Mouse (Mus musculus): ENCODE results near the gene Fmnl1. TPM values are rescaled to one million over a fixed set of nuclear protein-coding genes. Genes with fewer than 3 reads are reported as not detected.

The Fmnl1 gene
- polyA plus RNA-seq, 1 experiment from 2014 or later = 1.7 TPM

DNA sequence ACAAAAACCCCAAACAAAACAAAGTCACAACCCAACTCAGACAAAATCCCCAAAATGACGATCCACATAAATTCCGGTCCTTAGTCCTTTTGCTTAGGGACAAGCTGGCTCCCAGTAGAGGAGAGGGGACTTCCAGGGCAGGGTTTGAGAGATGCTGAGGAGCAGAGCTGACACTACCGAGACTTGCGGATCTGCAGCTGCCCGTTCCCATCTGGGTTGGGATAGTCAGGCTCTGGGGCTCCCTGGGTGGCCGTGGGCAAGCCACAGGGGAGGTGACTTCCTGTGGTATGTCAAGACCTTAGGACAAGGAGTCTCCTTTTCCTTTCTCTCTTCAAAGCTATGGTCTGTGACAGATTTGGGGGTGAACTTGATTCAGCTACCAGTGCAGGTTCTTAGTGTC lies 65.5 kb downstream of the Fmnl1 start:
- peaks cover 42% of the 10 kb centered on the region for H3K36me3 ChIP-seq
- ATAC-seq (ENCODE audit: low FRiP score, low read depth) = no peak

DNA sequence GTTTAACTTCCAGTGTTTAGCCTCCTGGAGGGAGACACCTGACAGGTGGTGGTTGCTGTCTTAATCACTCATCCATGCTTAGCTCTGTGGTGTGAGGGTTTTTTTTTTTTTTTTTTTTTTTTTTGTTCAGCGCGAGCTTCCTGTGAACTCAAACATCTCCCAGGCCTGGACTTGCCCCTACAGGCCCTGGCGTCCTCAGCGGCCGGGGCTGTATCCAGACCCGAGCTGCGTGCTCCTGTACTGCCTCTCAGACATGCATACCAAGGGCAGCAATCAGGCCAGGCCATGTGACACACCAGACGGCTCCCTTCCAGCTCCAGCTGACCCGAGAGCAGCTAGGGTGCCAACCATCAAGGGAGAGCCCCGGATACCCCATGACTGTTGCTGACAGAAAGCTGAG lies 66.0 kb downstream of the Fmnl1 start:
- Histone ChIP-seq H3K4me1 (no peaks in the 10 kb centered on the region), H3K27ac (no peak overlapping the region), H3K27me3 (replicated peaks) (no peaks in the 10 kb centered on the region), H3K9ac (no peak overlapping the region), H3K36me3 (peaks cover 42% of the 10 kb centered on the region), H3K4me3 (no peak overlapping the region), H3K4me2 (replicated peaks) (no peak overlapping the region), H3K9me3 (no peaks in the 10 kb centered on the region)
- WGBS = 81% methylated on average over 10 of the region's 10 CpGs
- no peak for ATAC-seq (ENCODE audit: low FRiP score, low read depth)

More for the DNA sequence above, 65.5 kb downstream of the Fmnl1 start:
- no peak overlapping the region for H3K4me3 ChIP-seq
- WGBS = 95% methylated on average over 6 of the region's 6 CpGs
- H3K27ac ChIP-seq = no peak overlapping the region
- H3K9ac ChIP-seq = no peak overlapping the region
- no peaks in the 10 kb centered on the region for H3K27me3 ChIP-seq (replicated peaks)
- H3K9me3 ChIP-seq = no peaks in the 10 kb centered on the region
- no peak overlapping the region for H3K4me2 ChIP-seq (replicated peaks)
- H3K4me1 ChIP-seq = no peaks in the 10 kb centered on the region

- no peaks in the 10 kb centered on the region for H3K9me3 ChIP-seq
- no peak overlapping the region for H3K27ac ChIP-seq
- no peaks in the 10 kb centered on the region for H3K27me3 ChIP-seq (replicated peaks)
- WGBS = 75% methylated on average over 9 of the region's 9 CpGs
- no peaks in the 10 kb centered on the region for H3K4me1 ChIP-seq
- no peak overlapping the region for H3K4me2 ChIP-seq (replicated peaks)
- no peak overlapping the region for H3K4me3 ChIP-seq
- ATAC-seq (ENCODE audit: low FRiP score, low read depth) = no peak
- H3K9ac ChIP-seq = no peak overlapping the region
- peaks cover 42% of the 10 kb centered on the region for H3K36me3 ChIP-seq
Observed at GRCm38 (mm10) chr11:103237757-103238156, 66.8 kb downstream of the Fmnl1 start.

DNA sequence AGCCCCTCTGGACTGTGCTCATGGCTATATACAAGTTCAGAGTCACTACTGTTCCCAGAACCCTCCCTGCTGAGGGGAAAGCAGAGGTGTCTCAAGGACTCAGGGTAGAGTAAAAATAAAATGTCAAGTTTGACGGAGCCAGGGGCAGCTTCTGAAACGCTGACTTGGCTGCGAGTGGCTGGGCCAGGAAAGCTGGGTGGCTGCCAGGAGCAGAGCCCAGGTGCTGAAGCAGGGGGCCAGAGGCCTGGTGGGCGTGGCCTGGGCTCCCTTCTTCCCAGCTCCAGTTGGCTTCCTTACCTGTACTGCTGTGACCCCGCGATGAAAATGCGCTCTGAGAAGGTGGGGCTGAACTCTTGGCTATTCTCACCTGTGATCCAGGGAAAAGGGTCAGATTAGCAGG lies 69.8 kb downstream of the Fmnl1 start:
- no peak overlapping the region for H3K27ac ChIP-seq
- WGBS = 63% methylated on average over 7 of the region's 7 CpGs

GRCm38 (mm10) chr11:103244856-103245255 lies 73.9 kb downstream of the Fmnl1 start:
- H3K36me3 ChIP-seq = peaks cover 10% of the 10 kb centered on the region; the same call in 1 of the 2 replicates
- H3K4me3 ChIP-seq = no peak overlapping the region
- no peaks in the 10 kb centered on the region for H3K9me3 ChIP-seq
- no peak for ATAC-seq (ENCODE audit: low FRiP score, low read depth)
- H3K9ac ChIP-seq = no peak overlapping the region
- H3K27me3 ChIP-seq (replicated peaks) = no peaks in the 10 kb centered on the region
- 97% methylated on average over 4 of the region's 4 CpGs for WGBS
- H3K4me1 ChIP-seq = peaks cover 15% of the 10 kb centered on the region; the same call in 1 of the 2 replicates
- no peak overlapping the region for H3K27ac ChIP-seq
- H3K4me2 ChIP-seq (replicated peaks) = no peak overlapping the region

More for the DNA sequence above, 69.8 kb downstream of the Fmnl1 start:
- H3K9ac ChIP-seq = no peak overlapping the region
- no peaks in the 10 kb centered on the region for H3K27me3 ChIP-seq (replicated peaks)
- no peak overlapping the region for H3K4me2 ChIP-seq (replicated peaks)
- H3K4me3 ChIP-seq = no peak overlapping the region
- no peaks in the 10 kb centered on the region for H3K9me3 ChIP-seq
- no peaks in the 10 kb centered on the region for H3K4me1 ChIP-seq
- peaks cover 42% of the 10 kb centered on the region for H3K36me3 ChIP-seq
- ATAC-seq (ENCODE audit: low FRiP score, low read depth) = no peak

- no peak for ATAC-seq (ENCODE audit: low FRiP score, low read depth)
- H3K4me1 ChIP-seq = peaks cover 15% of the 10 kb centered on the region; the same call in 1 of the 2 replicates
- no peak overlapping the region for H3K27ac ChIP-seq
- H3K4me3 ChIP-seq = no peak overlapping the region
- no peak overlapping the region for H3K4me2 ChIP-seq (replicated peaks)
- H3K9me3 ChIP-seq = no peaks in the 10 kb centered on the region
- H3K27me3 ChIP-seq (replicated peaks) = no peaks in the 10 kb centered on the region
- WGBS = 77% methylated on average over 10 of the region's 10 CpGs
- H3K9ac ChIP-seq = no peak overlapping the region
- H3K36me3 ChIP-seq = no peaks in the 10 kb centered on the region
Observed at GRCm38 (mm10) chr11:103246081-103246730, 75.3 kb downstream of the Fmnl1 start.

DNA sequence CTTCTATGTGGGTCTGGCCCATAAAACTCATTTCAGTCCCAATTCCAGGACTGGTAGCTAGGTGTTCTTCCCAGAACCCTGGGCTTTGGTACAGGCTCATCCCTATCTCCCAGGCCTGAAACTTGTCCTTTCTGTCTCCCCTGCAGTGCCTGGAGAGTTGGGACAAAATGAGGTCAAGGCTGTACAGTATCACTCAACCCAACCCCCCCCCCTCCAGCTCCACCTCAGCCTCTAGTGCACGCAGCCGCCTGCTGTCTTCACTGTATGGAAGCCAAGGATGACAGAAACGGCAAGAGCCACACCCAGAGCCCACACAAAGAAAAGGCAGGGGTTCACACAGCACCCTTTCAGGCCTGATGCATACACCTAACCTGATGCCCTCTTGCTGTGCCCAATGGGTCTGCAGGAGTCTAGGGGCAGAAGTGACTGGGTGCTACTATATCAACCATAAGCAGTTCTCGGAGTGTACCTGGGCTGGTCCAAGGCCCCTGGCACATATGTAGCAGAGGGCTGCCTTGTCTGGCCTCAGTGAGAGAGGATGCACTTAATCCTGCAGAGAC lies 75.9 kb downstream of the Fmnl1 start:
- no peaks in the 10 kb centered on the region for H3K36me3 ChIP-seq
- no peak overlapping the region for H3K9ac ChIP-seq
- no peak overlapping the region for H3K4me2 ChIP-seq (replicated peaks)
- no peaks in the 10 kb centered on the region for H3K27me3 ChIP-seq (replicated peaks)
- H3K9me3 ChIP-seq = no peaks in the 10 kb centered on the region
- peaks cover 15% of the 10 kb centered on the region; the same call in 1 of the 2 replicates for H3K4me1 ChIP-seq
- no peak overlapping the region for H3K4me3 ChIP-seq
- no peak overlapping the region for H3K27ac ChIP-seq
- WGBS = 86% methylated on average over 4 of the region's 4 CpGs
- no peak for ATAC-seq (ENCODE audit: low FRiP score, low read depth)

- H3K9ac ChIP-seq = no peak overlapping the region
- no peak overlapping the region for H3K4me3 ChIP-seq
- no peaks in the 10 kb centered on the region for H3K27me3 ChIP-seq (replicated peaks)
- no peaks in the 10 kb centered on the region for H3K9me3 ChIP-seq
- H3K4me1 ChIP-seq = peaks cover 15% of the 10 kb centered on the region; the same call in 1 of the 2 replicates
- H3K27ac ChIP-seq = no peak overlapping the region
- no peak overlapping the region for H3K4me2 ChIP-seq (replicated peaks)
- WGBS = 83% methylated on average over 11 of the region's 11 CpGs
- no peak for ATAC-seq (ENCODE audit: low FRiP score, low read depth)
- H3K36me3 ChIP-seq = no peaks in the 10 kb centered on the region
Observed at GRCm38 (mm10) chr11:103247504-103248177, 76.7 kb downstream of the Fmnl1 start.

Other genes starting within 250 kb of the Fmnl1 start
- 5.9 and 8.3 TPM in 2 replicates for gene Kif18b, start 246.0 kb upstream of the Fmnl1 start, polyA plus RNA-seq (2016; fragmentation: Nextera tagmentation; extraction: Ambion mirVana)
- gene C1ql1, start 224.4 kb upstream of the Fmnl1 start, polyA plus RNA-seq (2016; fragmentation: Nextera tagmentation; extraction: Ambion mirVana) = 2.9 and 3.8 TPM in 2 replicates
- gene Nmt1, start 142.9 kb upstream of the Fmnl1 start, polyA plus RNA-seq (2016; fragmentation: Nextera tagmentation; extraction: Ambion mirVana) = 44.9 and 49.7 TPM in 2 replicates
- 150 and 170 TPM in 2 replicates for gene Dcakd, start 142.8 kb upstream of the Fmnl1 start, polyA plus RNA-seq (2016; fragmentation: Nextera tagmentation; extraction: Ambion mirVana)
- gene Plcd3, start 69.4 kb upstream of the Fmnl1 start, polyA plus RNA-seq (2016; fragmentation: Nextera tagmentation; extraction: Ambion mirVana) = 1.1 and 1.2 TPM in 2 replicates
- 6.6 and 10.1 TPM in 2 replicates for gene Acbd4, start 69.4 kb upstream of the Fmnl1 start, polyA plus RNA-seq (2016; fragmentation: Nextera tagmentation; extraction: Ambion mirVana)
- 2.9 and 3.0 TPM in 2 replicates for gene Hexim1, start 54.9 kb upstream of the Fmnl1 start, polyA plus RNA-seq (2016; fragmentation: Nextera tagmentation; extraction: Ambion mirVana)
- 9.9 and 12.2 TPM in 2 replicates for gene Hexim2, start 38.7 kb upstream of the Fmnl1 start, polyA plus RNA-seq (2016; fragmentation: Nextera tagmentation; extraction: Ambion mirVana)
- gene 1700023F06Rik, start 37.5 kb downstream of the Fmnl1 start, polyA plus RNA-seq (2016; fragmentation: Nextera tagmentation; extraction: Ambion mirVana) = 0.39 and 0.47 TPM in 2 replicates
- gene Spata32, start 47.3 kb downstream of the Fmnl1 start, polyA plus RNA-seq (2016; fragmentation: Nextera tagmentation; extraction: Ambion mirVana) = 0.18 and 0.31 TPM in 2 replicates
- 3.9 and 4.8 TPM in 2 replicates for gene Map3k14, start 96.4 kb downstream of the Fmnl1 start, polyA plus RNA-seq (2016; fragmentation: Nextera tagmentation; extraction: Ambion mirVana)
- gene Arhgap27, start 192.6 kb downstream of the Fmnl1 start, polyA plus RNA-seq (2016; fragmentation: Nextera tagmentation; extraction: Ambion mirVana) = 5.4 and 6.4 TPM in 2 replicates
- gene Plekhm1, start 241.6 kb downstream of the Fmnl1 start, polyA plus RNA-seq (2016; fragmentation: Nextera tagmentation; extraction: Ambion mirVana) = 9.8 and 10.3 TPM in 2 replicates